Mouse (Mus musculus): ENCODE results near the gene Slc44a4. TPM values are rescaled to one million over a fixed set of nuclear protein-coding genes. Genes with fewer than 3 reads are reported as not detected.

The Slc44a4 gene
- total RNA-seq, 2 experiments from 2014 or later, result 0.20 TPM; not detected in 1

Other genes starting within 250 kb of the Slc44a4 start
- 1 to 10 TPM; 1.9 to 2.2 TPM for gene Tnxb, start 243.9 kb upstream of the Slc44a4 start, total RNA-seq (2021)
- 1 to 10 TPM; 4.4 TPM for gene C4b, start 170.6 kb upstream of the Slc44a4 start, total RNA-seq (2021)
- not detected for gene Cyp21a1, start 109.9 kb upstream of the Slc44a4 start, total RNA-seq (2021)
- gene Stk19, start 77.5 kb upstream of the Slc44a4 start, total RNA-seq (2021), result 10 to 100 TPM; 47.9 to 48.2 TPM
- gene Dxo, start 77.4 kb upstream of the Slc44a4 start, total RNA-seq (2021), result 10 to 100 TPM; 33.8 to 38.1 TPM
- gene Skiv2l, start 64.3 kb upstream of the Slc44a4 start, total RNA-seq (2021), result 10 to 100 TPM; 68.5 to 74.7 TPM
- gene Nelfe, start 64.1 kb upstream of the Slc44a4 start, total RNA-seq (2021), result 10 to 100 TPM; 31.7 to 32.8 TPM
- gene Cfb, start 51.9 kb upstream of the Slc44a4 start, total RNA-seq (2021), result under 1 TPM; 0.28 to 0.66 TPM
- 10 to 100 TPM; 35.4 to 38.3 TPM for gene Zbtb12, start 35.0 kb upstream of the Slc44a4 start, total RNA-seq (2021)
- not detected for gene Gm20547, start 32.4 kb upstream of the Slc44a4 start, total RNA-seq (2021)
- 1 to 10 TPM; 2.1 to 3.2 TPM for gene C2, start 16.2 kb upstream of the Slc44a4 start, total RNA-seq (2021)
- gene Ehmt2, start 16.0 kb upstream of the Slc44a4 start, total RNA-seq (2021), result 100 to 1,000 TPM; 232 to 251 TPM
- gene Neu1, start 16.8 kb downstream of the Slc44a4 start, total RNA-seq (2021), result 10 to 100 TPM; 18.8 to 19.1 TPM
- gene Hspa1b, start 44.8 kb downstream of the Slc44a4 start, total RNA-seq (2021), result 1 to 10 TPM; 1.6 to 2.3 TPM
- not detected for gene Gm20481, start 55.4 kb downstream of the Slc44a4 start, total RNA-seq (2021)
- gene Hspa1a, start 57.7 kb downstream of the Slc44a4 start, total RNA-seq (2021), result 1 to 10 TPM; 3.1 to 5.2 TPM
- under 1 TPM in 1 of 2 experiments, not detected in 1; 0.22 TPM for gene Hspa1l, start 58.2 kb downstream of the Slc44a4 start, total RNA-seq (2021)
- gene Lsm2, start 67.4 kb downstream of the Slc44a4 start, total RNA-seq (2021), result 10 to 100 TPM; 35.9 to 38.5 TPM
- 10 to 100 TPM; 91.0 to 94.3 TPM for gene Vars, start 86.5 kb downstream of the Slc44a4 start, total RNA-seq (2021)
- under 1 TPM; 0.12 to 0.16 TPM for gene Vwa7, start 102.1 kb downstream of the Slc44a4 start, total RNA-seq (2021)
- under 1 TPM; 0.98 to 0.99 TPM for gene Sapcd1, start 113.5 kb downstream of the Slc44a4 start, total RNA-seq (2021)
- gene Msh5, start 132.3 kb downstream of the Slc44a4 start, total RNA-seq (2021), result 1 to 10 TPM; 2.0 to 3.2 TPM
- gene Clic1, start 135.5 kb downstream of the Slc44a4 start, total RNA-seq (2021), result 10 to 100 TPM; 20.2 to 20.3 TPM
- 100 to 1,000 TPM; 101 to 115 TPM for gene Ddah2, start 144.6 kb downstream of the Slc44a4 start, total RNA-seq (2021)
- not detected for gene Ly6g6c, start 150.9 kb downstream of the Slc44a4 start, total RNA-seq (2021)
- gene Mpig6b, start 151.7 kb downstream of the Slc44a4 start, total RNA-seq (2021), result not detected
- 1 to 10 TPM; 2.8 to 3.4 TPM for gene Ly6g6e, start 162.4 kb downstream of the Slc44a4 start, total RNA-seq (2021)
- gene Ly6g6d, start 163.6 kb downstream of the Slc44a4 start, total RNA-seq (2021), result not detected
- gene Ly6g6f, start 171.1 kb downstream of the Slc44a4 start, total RNA-seq (2021), result not detected
- gene Abhd16a, start 174.8 kb downstream of the Slc44a4 start, total RNA-seq (2021), result 10 to 100 TPM; 66.7 to 73.6 TPM
- not detected for gene Ly6g5c, start 193.8 kb downstream of the Slc44a4 start, total RNA-seq (2021)
- 1 to 10 TPM in 1 of 2 experiments, under 1 TPM in 1; 0.81 to 2.3 TPM for gene Ly6g5b, start 201.0 kb downstream of the Slc44a4 start, total RNA-seq (2021)
- 10 to 100 TPM; 10.7 to 12.1 TPM for gene Gpank1, start 207.0 kb downstream of the Slc44a4 start, total RNA-seq (2021)
- gene Csnk2b, start 207.6 kb downstream of the Slc44a4 start, total RNA-seq (2021), result 100 to 1,000 TPM; 210 to 214 TPM
- gene D17H6S53E, start 211.9 kb downstream of the Slc44a4 start, total RNA-seq (2021), result 10 to 100 TPM; 19.8 to 20.1 TPM
- under 1 TPM in 1 of 2 experiments, not detected in 1; 0.52 TPM for gene Apom, start 217.6 kb downstream of the Slc44a4 start, total RNA-seq (2021)
- gene Bag6, start 220.7 kb downstream of the Slc44a4 start, total RNA-seq (2021), result 100 to 1,000 TPM; 395 to 410 TPM

Measured in left cerebral cortex, postnatal 4 days (tissue).